Mouse (Mus musculus) cerebellum, adult 9-10 months (tissue): ENCODE measurements around the gene Gpd1l.
"Not testable (repeated sequence)": the region's sequence is repeated elsewhere in the genome, so short reads cannot be mapped to it uniquely, and the experiment has no call there.

Experiments used
- DNase-seq: peaks from one replicate; pipeline ENCODE4 v3.0.0; 2022

Gene Gpd1l

GRCm38 (mm10) chr9:114933723-114934171 lies at the start of gene Gpd1l:
Gpd1l (minus strand) TSS chr9:114933987.
- peak; percentile 96 for DNase-seq

GRCm38 (mm10) chr9:114982689-114983360 lies 49.0 kb upstream of the Gpd1l start, which contains the start of gene Rps27rt:
Rps27rt (minus strand) TSS chr9:114982739.
- DNase-seq: no peak

- DNase-seq: no peak
Observed at GRCm38 (mm10) chr9:114979969-114980368, 46.2 kb upstream of the Gpd1l start.

GRCm38 (mm10) chr9:114978281-114979111 lies 44.7 kb upstream of the Gpd1l start, which contains the start of gene Osbpl10:
Osbpl10 (plus strand) TSS chr9:114978569.
- DNase-seq: peak; percentile 77

GRCm38 (mm10) chr9:114977461-114978280 lies 43.9 kb upstream of the Gpd1l start:
- DNase-seq: peak; percentile 68

- not testable (repeated sequence) for DNase-seq
Observed at GRCm38 (mm10) chr9:114966286-114966685, 32.5 kb upstream of the Gpd1l start.

- DNase-seq: no peak
Observed at GRCm38 (mm10) chr9:114964093-114964492, 30.3 kb upstream of the Gpd1l start.

- DNase-seq: no peak
Observed at GRCm38 (mm10) chr9:114960844-114961243, 27.1 kb upstream of the Gpd1l start.

GRCm38 (mm10) chr9:114960043-114960789 lies 26.4 kb upstream of the Gpd1l start:
- no peak for DNase-seq

- DNase-seq: peak; percentile 73
Observed at GRCm38 (mm10) chr9:114956945-114957344, 23.2 kb upstream of the Gpd1l start.

GRCm38 (mm10) chr9:114955340-114955739 lies 21.6 kb upstream of the Gpd1l start:
- DNase-seq: no peak

- no peak for DNase-seq
Observed at GRCm38 (mm10) chr9:114952866-114953265, 19.1 kb upstream of the Gpd1l start.

GRCm38 (mm10) chr9:114948395-114948794 lies 14.6 kb upstream of the Gpd1l start:
- no peak for DNase-seq

GRCm38 (mm10) chr9:114945576-114945975 lies 11.8 kb upstream of the Gpd1l start:
- DNase-seq: no peak

- no peak for DNase-seq
Observed at GRCm38 (mm10) chr9:114944642-114945041, 10.9 kb upstream of the Gpd1l start.

- DNase-seq: no peak
Observed at GRCm38 (mm10) chr9:114936687-114937086, 2.9 kb upstream of the Gpd1l start.

GRCm38 (mm10) chr9:114935321-114935720 lies 1.5 kb upstream of the Gpd1l start:
- no peak for DNase-seq

GRCm38 (mm10) chr9:114934231-114934630 lies 444 bp upstream of the Gpd1l start:
- DNase-seq: no peak

- peak; percentile 40 for DNase-seq
Observed at GRCm38 (mm10) chr9:114933037-114933722, 607 bp downstream of the Gpd1l start.

GRCm38 (mm10) chr9:114932607-114933006 lies 1.2 kb downstream of the Gpd1l start:
- DNase-seq: no peak

GRCm38 (mm10) chr9:114930464-114931090 lies 3.2 kb downstream of the Gpd1l start:
- DNase-seq: peak; percentile 62
